Mouse (Mus musculus) testis, postnatal 10 days (tissue): ENCODE results near the gene Trmu.

Experiments
- DNase-seq: peaks from one replicate; pipeline ENCODE4 v3.0.0; 2021; ENCODE audit warnings: low spot score

Trmu gene

GRCm38 (mm10) chr15:85897113-85897512 lies 18.0 kb downstream of the Trmu start:
- no peak for DNase-seq

GRCm38 (mm10) chr15:85899396-85899795 lies 20.3 kb downstream of the Trmu start:
- DNase-seq, result no peak

GRCm38 (mm10) chr15:85900318-85900717 lies 21.2 kb downstream of the Trmu start:
- DNase-seq, result no peak

GRCm38 (mm10) chr15:85900801-85901200 lies 21.7 kb downstream of the Trmu start:
- DNase-seq, result no peak

GRCm38 (mm10) chr15:85902505-85902904 lies 23.4 kb downstream of the Trmu start:
- DNase-seq, result no peak

GRCm38 (mm10) chr15:85903826-85904225 lies 24.7 kb downstream of the Trmu start:
- no peak for DNase-seq

GRCm38 (mm10) chr15:85908660-85909491 lies 29.8 kb downstream of the Trmu start:
- no peak for DNase-seq

GRCm38 (mm10) chr15:85909492-85909829 lies 30.3 kb downstream of the Trmu start:
- no peak for DNase-seq

- peak; percentile 70 for DNase-seq
Measured at GRCm38 (mm10) chr15:85909931-85910330, 30.8 kb downstream of the Trmu start.

- peak; percentile 91 for DNase-seq
Measured at GRCm38 (mm10) chr15:85913605-85914004, 34.5 kb downstream of the Trmu start.

- DNase-seq, result no peak
Measured at GRCm38 (mm10) chr15:85919191-85919891, 40.2 kb downstream of the Trmu start.

- no peak for DNase-seq
Measured at GRCm38 (mm10) chr15:85919892-85920248, 40.8 kb downstream of the Trmu start.

- no peak for DNase-seq
Measured at GRCm38 (mm10) chr15:85921855-85922254, 42.7 kb downstream of the Trmu start.

- no peak for DNase-seq
Measured at GRCm38 (mm10) chr15:85928161-85928560, 49.0 kb downstream of the Trmu start.

- no peak for DNase-seq
Measured at GRCm38 (mm10) chr15:85935627-85936049, 56.5 kb downstream of the Trmu start.
